Mouse (Mus musculus) cerebellum, adult 2 months (tissue): ENCODE measurements at regions not wholly inside any gene's neighbourhood (a gene's known extent, or its start where the extent isn't known, plus 50 kb on each side); places are given as distances from the start of the nearest gene placed in this dataset.

Experiments
- CTCF ChIP-seq: fragments of 200-500 bp; IDR thresholded peaks from 2 replicates; pipeline ENCODE4 v1.5.1; 2011; ENCODE audit warnings: low read depth, mild to moderate bottlenecking, control low read depth, low read length, moderate library complexity, borderline replicate concordance; ENCODE audit not compliant: insufficient read depth
- POLR2A ChIP-seq: fragments of 200-500 bp; IDR thresholded peaks from 2 replicates; pipeline ENCODE4 v1.6.1; 2011; ENCODE audit warnings: low read length, control low read depth, borderline replicate concordance; ENCODE audit not compliant: insufficient read depth

GRCm38 (mm10) chr10:17330904-17331606 lies 392.0 kb upstream of the Cited2 start:
- TF ChIP-seq CTCF (no peak), POLR2A (no peak)
